Mouse (Mus musculus) MEL (cell line): ENCODE data around the gene Smtnl2. TPM values are rescaled to one million over a fixed set of nuclear protein-coding genes. Genes with fewer than 3 reads are reported as not detected.

Source experiments
- DNase-seq: peaks from one replicate; pipeline ENCODE4 v3.0.0; 2011; ENCODE audit warnings: low read depth, low spot score
- H3K27ac ChIP-seq: 2 replicates; pipeline ENCODE4 v1.5.1; 2012; ENCODE audit warnings: low read depth, mild to moderate bottlenecking, control low read depth, low read length, moderate library complexity; ENCODE audit not compliant: control insufficient read depth
- H3K27me3 ChIP-seq, 2 experiments: fragments of 150-350 bp in 1 of 2; sonication (generic) in 1 of 2; 2 replicates each; pipeline ENCODE4 v1.6.1; 2012; ENCODE audit warnings: low read length in 2 of 2, mild to moderate bottlenecking in 2 of 2, improper control_type of control experiment in 1 of 2, moderate library complexity in 1 of 2; ENCODE audit not compliant: insufficient read depth in 2 of 2, control insufficient read depth in 1 of 2
- H3K36me3 ChIP-seq, 2 experiments: 2 replicates each; pipeline ENCODE4 v1.6.1; 2012 to 2014; ENCODE audit warnings: low read length in 2 of 2, improper control_type of control experiment in 1 of 2, inconsistent platforms in 1 of 2, mild to moderate bottlenecking in 1 of 2; ENCODE audit not compliant: insufficient read depth in 2 of 2, control insufficient read depth in 1 of 2
- H3K4me1 ChIP-seq, 2 experiments: fragments of 150-350 bp in 1 of 2; sonication (generic) in 1 of 2; 2 replicates each; pipeline ENCODE4 v1.6.1; 2012; ENCODE audit warnings: low read length in 2 of 2, improper control_type of control experiment in 1 of 2, mild to moderate bottlenecking in 1 of 2; ENCODE audit not compliant: insufficient read depth in 2 of 2, control insufficient read depth in 1 of 2
- H3K4me3 ChIP-seq, 2 experiments: fragments of 150-350 bp in 1 of 2; sonication (generic) in 1 of 2; 2 replicates each; pipeline ENCODE4 v1.5.1; 2012; ENCODE audit warnings: low read depth in 2 of 2, low read length in 2 of 2, mild to moderate bottlenecking in 2 of 2, moderate library complexity in 2 of 2, control low read depth in 1 of 2, improper control_type of control experiment in 1 of 2; ENCODE audit not compliant: control insufficient read depth in 1 of 2, insufficient read depth in 1 of 2
- H3K79me2 ChIP-seq: 2 replicates; pipeline ENCODE4 v1.6.1; 2012; ENCODE audit warnings: mild to moderate bottlenecking, low read length, moderate library complexity; ENCODE audit not compliant: control insufficient read depth, poor library complexity, insufficient read depth
- H3K9ac ChIP-seq: 2 replicates; pipeline ENCODE4 v1.6.1; 2012; ENCODE audit warnings: low read depth, mild to moderate bottlenecking, control low read depth, low read length, moderate library complexity; ENCODE audit not compliant: control insufficient read depth, poor library complexity, severe bottlenecking
- H3K9me3 ChIP-seq: fragments of 150-350 bp; sonication (generic); replicated peaks from 2 replicates; pipeline ENCODE4 v1.6.1; 2012; ENCODE audit warnings: mild to moderate bottlenecking, low read length, improper control_type of control experiment, moderate library complexity; ENCODE audit not compliant: insufficient read depth
- BHLHE40 ChIP-seq: IDR thresholded peaks from 2 replicates; pipeline ENCODE4 v1.6.1; 2012; ENCODE audit warnings: low read depth, mild to moderate bottlenecking, inconsistent platforms, low read length, improper control_type of control experiment, borderline replicate concordance
- CTCF ChIP-seq, 3 experiments: IDR thresholded peaks in 2 of 3; conservative IDR thresholded peaks in 1 of 3; 2 replicates each; pipeline ENCODE4 v1.5.1; 2011 to 2012; ENCODE audit warnings: low read length in 3 of 3, low read depth in 2 of 3, mild to moderate bottlenecking in 2 of 3, improper control_type of control experiment in 1 of 3, inconsistent platforms in 1 of 3, mixed read lengths in 1 of 3, moderate library complexity in 1 of 3; ENCODE audit not compliant: control insufficient read depth in 1 of 3, insufficient read depth in 1 of 3, poor library complexity in 1 of 3, severe bottlenecking in 1 of 3
- ELF1 ChIP-seq: IDR thresholded peaks from 2 replicates; pipeline ENCODE4 v1.6.1; 2014; ENCODE audit warnings: low read depth, mild to moderate bottlenecking, inconsistent platforms, low read length, improper control_type of control experiment, moderate library complexity
- ETS1 ChIP-seq: IDR thresholded peaks from 2 replicates; pipeline ENCODE4 v1.6.1; 2012; ENCODE audit warnings: low read depth, mild to moderate bottlenecking, inconsistent platforms, low read length, improper control_type of control experiment, moderate library complexity
- JUND ChIP-seq: IDR thresholded peaks from 2 replicates; pipeline ENCODE4 v1.6.1; 2011; ENCODE audit warnings: low read depth, mild to moderate bottlenecking, improper control_type of control experiment, low read length
- MAFK ChIP-seq: IDR thresholded peaks from 2 replicates; pipeline ENCODE4 v1.6.1; 2011; ENCODE audit warnings: low read depth, mild to moderate bottlenecking, low read length, improper control_type of control experiment, borderline replicate concordance
- MXI1 ChIP-seq: IDR thresholded peaks from 2 replicates; pipeline ENCODE4 v1.6.1; 2011; ENCODE audit warnings: mild to moderate bottlenecking, low read depth, low read length, improper control_type of control experiment
- MYB ChIP-seq: IDR thresholded peaks from 2 replicates; pipeline ENCODE4 v1.6.1; 2011; ENCODE audit warnings: mild to moderate bottlenecking, low read depth, low read length, improper control_type of control experiment
- MYC ChIP-seq: IDR thresholded peaks from 2 replicates; pipeline ENCODE4 v1.6.1; 2011; ENCODE audit warnings: low read depth, mild to moderate bottlenecking, low read length, improper control_type of control experiment, moderate library complexity
- POLR2AphosphoS5 ChIP-seq: IDR thresholded peaks from 2 replicates; pipeline ENCODE4 v1.6.1; 2012; ENCODE audit warnings: low read depth, borderline replicate concordance, mild to moderate bottlenecking, inconsistent platforms, low read length, moderate library complexity, mixed read lengths
- RCOR1 ChIP-seq: IDR thresholded peaks from 2 replicates; pipeline ENCODE4 v1.6.1; 2012; ENCODE audit warnings: low read depth, mild to moderate bottlenecking, inconsistent platforms, low read length, improper control_type of control experiment
- SMC3 ChIP-seq: IDR thresholded peaks from 2 replicates; pipeline ENCODE4 v1.6.1; 2011; ENCODE audit warnings: low read depth, low read length, improper control_type of control experiment
- TBP ChIP-seq: IDR thresholded peaks from 2 replicates; pipeline ENCODE4 v1.8.0; 2011; ENCODE audit warnings: low read depth, low read length, improper control_type of control experiment
- TCF12 ChIP-seq: IDR thresholded peaks from 2 replicates; pipeline ENCODE4 v1.6.1; 2014; ENCODE audit warnings: low read depth, mild to moderate bottlenecking, inconsistent platforms, low read length, improper control_type of control experiment, moderate library complexity
- UBTF ChIP-seq: IDR thresholded peaks from 2 replicates; pipeline ENCODE4 v1.6.1; 2012; ENCODE audit warnings: low read depth, mild to moderate bottlenecking, inconsistent platforms, low read length, improper control_type of control experiment, moderate library complexity, borderline replicate concordance; ENCODE audit not compliant: insufficient read depth
- USF1 ChIP-seq: IDR thresholded peaks from 2 replicates; pipeline ENCODE4 v1.6.1; 2014; ENCODE audit warnings: low read depth, mild to moderate bottlenecking, inconsistent platforms, low read length, improper control_type of control experiment, moderate library complexity
- ZC3H11A ChIP-seq: IDR thresholded peaks from 2 replicates; pipeline ENCODE4 v1.6.1; 2012; ENCODE audit warnings: low read depth, mild to moderate bottlenecking, inconsistent platforms, low read length, improper control_type of control experiment
- polyA plus RNA-seq, 2 experiments: library from polyadenylated mRNA; stranded (reverse) in 1 of 2; unstranded in 1 of 2; fragments of >175 nt in 1 of 2; fragments of >200 nt in 1 of 2; gene quantifications; 2 replicates each; pipeline versions ENCODE4 v1.2.1 to v1.2.4; 2012; ENCODE audit warnings: low replicate concordance in 2 of 2, low read depth in 1 of 2; ENCODE audit not compliant: insufficient read length in 2 of 2, insufficient read depth in 1 of 2, missing spikeins in 1 of 2
- total RNA-seq: library from RNA; depleted of rRNA; stranded (reverse); fragments of 300-350 nt; gene quantifications from 2 replicates; pipeline ENCODE4 v1.2.3, GENCODE M21; 2012

The Smtnl2 gene
- total and polyA plus RNA-seq, 3 experiments, result 10.2 to 10.9 TPM; not detected in 1

DNA sequence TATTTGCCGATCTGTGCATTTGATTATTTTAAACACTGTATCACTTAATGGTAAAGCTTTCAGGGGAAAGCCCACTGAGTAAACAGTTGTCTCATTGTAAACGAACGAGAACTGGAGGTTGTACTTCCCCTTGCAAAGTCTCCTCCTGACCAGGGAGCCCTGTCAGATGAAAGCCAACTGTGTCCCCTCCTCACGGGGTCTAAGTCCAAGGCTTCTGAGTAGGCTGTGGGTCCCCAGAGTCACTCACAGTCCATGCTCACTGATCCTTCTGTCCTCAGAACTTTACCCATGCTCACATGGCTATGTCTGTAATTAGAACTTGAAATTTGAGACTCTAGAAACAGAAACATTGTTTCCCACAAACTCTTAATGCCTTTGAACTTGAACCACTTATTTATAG, 61.9 kb downstream of the Smtnl2 start:
- Histone ChIP-seq H3K4me3 (no peak overlapping the region), H3K9ac (no peak overlapping the region), H3K4me1 (peaks cover 2 to 7% of the 10 kb centered on the region in 2 experiments; a peak in 3 of 4 replicates), H3K79me2 (no peaks in the 10 kb centered on the region), H3K36me3 (0 out of 4 replicates have a peak, but pooled peaks cover 0 to 2% of the 10 kb centered on the region in 2 experiments), H3K9me3 (no peaks in the 10 kb centered on the region), H3K27ac (no peak overlapping the region), H3K27me3 (no peaks in the 10 kb centered on the region)
- DNase-seq, result no peak
- no peak for TF ChIP-seq TBP
- TF ChIP-seq MYC, result no peak
- no peak for TF ChIP-seq RCOR1
- no peak for TF ChIP-seq ETS1
- TF ChIP-seq TCF12, result no peak
- TF ChIP-seq BHLHE40, result no peak
- TF ChIP-seq POLR2AphosphoS5, result no peak
- no peak for TF ChIP-seq MYB
- TF ChIP-seq MAFK, result no peak
- no peak for TF ChIP-seq MXI1
- TF ChIP-seq USF1, result no peak
- no peak for TF ChIP-seq UBTF
- TF ChIP-seq SMC3, result no peak
- no peak for TF ChIP-seq ZC3H11A
- TF ChIP-seq, all 39 proteins: peak for 0

DNA sequence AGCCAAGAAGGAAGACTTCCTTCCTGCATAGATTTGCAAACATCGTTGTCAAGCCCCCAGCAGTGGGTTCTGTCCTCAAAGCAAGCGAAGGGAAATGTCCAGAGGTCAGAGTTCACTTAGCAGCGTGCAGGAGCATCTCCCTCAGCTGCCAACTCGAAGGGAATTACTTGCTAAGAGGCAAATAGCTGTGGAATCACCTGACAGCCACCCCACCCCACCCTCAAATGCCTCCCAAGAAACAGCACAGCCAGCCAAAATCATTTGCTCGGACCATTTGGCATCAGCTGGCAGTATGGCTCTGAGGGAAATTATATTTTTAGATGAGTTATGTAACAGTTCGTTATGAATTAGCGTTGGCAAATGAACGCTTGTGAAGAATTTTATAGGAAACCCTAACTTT, 62.5 kb downstream of the Smtnl2 start:
- no peak for DNase-seq
- H3K79me2 ChIP-seq, result no peaks in the 10 kb centered on the region
- TF ChIP-seq MYB (no peak), JUND (no peak), CTCF (IDR thresholded peaks at IDR 0.05 in 2 of 3, conservative IDR thresholded peaks at IDR 0.05 in 1 of 3; ENCODE audit: control insufficient read depth in 1 of 3, insufficient read depth in 1 of 3, low read depth in 2 of 3, low read length in 3 of 3, poor library complexity in 1 of 3, severe bottlenecking in 1 of 3) (no peak), ELF1 (no peak), TCF12 (no peak), UBTF (no peak)
- 0 out of 4 replicates have a peak, but pooled peaks cover 0 to 2% of the 10 kb centered on the region in 2 experiments for H3K36me3 ChIP-seq
- no peak overlapping the region for H3K9ac ChIP-seq
- H3K9me3 ChIP-seq, result no peaks in the 10 kb centered on the region
- peaks cover 2 to 7% of the 10 kb centered on the region in 2 experiments; a peak in 3 of 4 replicates for H3K4me1 ChIP-seq
- no peak overlapping the region for H3K4me3 ChIP-seq
- no peak overlapping the region for H3K27ac ChIP-seq
- H3K27me3 ChIP-seq, result no peaks in the 10 kb centered on the region
